Mouse (Mus musculus) midbrain, postnatal 0 days (tissue): ENCODE data around the gene Ncor2. TPM values are rescaled to one million over a fixed set of nuclear protein-coding genes. Genes with fewer than 3 reads are reported as not detected.
"Not testable (repeated sequence)": the region's sequence is repeated elsewhere in the genome, so short reads cannot be mapped to it uniquely, and the experiment has no call there.

Experiments used
- ATAC-seq: fragments of 200-750 bp; cut with Nextera tagmentation; 2 replicates; pipeline ENCODE4 v1.8.0; 2017; ENCODE audit warnings: moderate number of reproducible peaks, mild to moderate bottlenecking, moderate TSS enrichment, moderate library complexity; ENCODE audit not compliant: low FRiP score
- DNase-seq: peaks from one replicate; pipeline ENCODE4 v3.0.0-alpha.2; 2015; ENCODE audit warnings: low spot score
- H3K27ac ChIP-seq: fragments of 300-500 bp; sonication (generic); 2 replicates; pipeline ENCODE4 v1.5.1; 2014; ENCODE audit warnings: low read depth, mild to moderate bottlenecking, low read length, mixed read lengths
- H3K27me3 ChIP-seq: fragments of 300-500 bp; sonication (generic); 2 replicates; pipeline ENCODE4 v1.6.1; 2014; ENCODE audit warnings: low read length, control low read depth, mixed read lengths; ENCODE audit not compliant: insufficient read depth
- H3K36me3 ChIP-seq: fragments of 300-500 bp; sonication (generic); 2 replicates; pipeline ENCODE4 v1.6.1; 2014; ENCODE audit warnings: low read length, control low read depth, mixed read lengths; ENCODE audit not compliant: insufficient read depth
- H3K4me1 ChIP-seq: fragments of 300-500 bp; sonication (generic); 2 replicates; pipeline ENCODE4 v1.6.1; 2014; ENCODE audit warnings: mild to moderate bottlenecking, control low read depth, antibody characterized with exemption, low read length, mixed read lengths; ENCODE audit not compliant: insufficient read depth
- H3K4me2 ChIP-seq: fragments of 300-500 bp; sonication (generic); 2 replicates; pipeline ENCODE4 v1.6.1; 2014; ENCODE audit warnings: low read depth, mild to moderate bottlenecking, low read length, mixed read lengths; ENCODE audit not compliant: poor library complexity, severe bottlenecking
- H3K4me3 ChIP-seq: fragments of 300-500 bp; sonication (generic); 2 replicates; pipeline ENCODE4 v1.5.1; 2014; ENCODE audit warnings: low read depth, mild to moderate bottlenecking, low read length, moderate library complexity
- H3K9ac ChIP-seq: fragments of 300-500 bp; sonication (generic); replicated peaks from 2 replicates; pipeline ENCODE4 v1.6.1; 2014; ENCODE audit warnings: mild to moderate bottlenecking, low read length, moderate library complexity, mixed read lengths; ENCODE audit not compliant: poor library complexity, severe bottlenecking
- H3K9me3 ChIP-seq: fragments of 300-500 bp; sonication (generic); 2 replicates; pipeline ENCODE4 v1.6.1; 2016; ENCODE audit warnings: low read length, control low read depth
- CTCF ChIP-seq: IDR thresholded peaks from 2 replicates; pipeline ENCODE4 v1.5.1; 2016; ENCODE audit warnings: antibody characterized with exemption, mild to moderate bottlenecking
- WGBS: fragments of 180-500 bp; shearing (Covaris S2); extraction: QIAGEN DNeasy Blood & Tissue Kit; methylation state at CpG from one replicate; pipeline ENCODE4 v1.1.7; 2014; 5-methylcytosine and 5-hydroxymethylcytosine counted together
- polyA plus RNA-seq: library from polyadenylated mRNA; unstranded; fragments of >200 nt; fragmentation: Nextera tagmentation; extraction: Ambion mirVana; gene quantifications from 2 replicates; pipeline ENCODE4 v1.2.1, GENCODE M21; 2015
- total RNA-seq: library from RNA; depleted of rRNA; stranded (reverse); fragments of >200 nt; gene quantifications from 2 replicates; pipeline ENCODE4 v1.2.3, GENCODE M21; 2014

The Ncor2 gene
- total and polyA plus RNA-seq, 2 experiments from 2014 or later: 17.8 to 22.8 TPM

DNA sequence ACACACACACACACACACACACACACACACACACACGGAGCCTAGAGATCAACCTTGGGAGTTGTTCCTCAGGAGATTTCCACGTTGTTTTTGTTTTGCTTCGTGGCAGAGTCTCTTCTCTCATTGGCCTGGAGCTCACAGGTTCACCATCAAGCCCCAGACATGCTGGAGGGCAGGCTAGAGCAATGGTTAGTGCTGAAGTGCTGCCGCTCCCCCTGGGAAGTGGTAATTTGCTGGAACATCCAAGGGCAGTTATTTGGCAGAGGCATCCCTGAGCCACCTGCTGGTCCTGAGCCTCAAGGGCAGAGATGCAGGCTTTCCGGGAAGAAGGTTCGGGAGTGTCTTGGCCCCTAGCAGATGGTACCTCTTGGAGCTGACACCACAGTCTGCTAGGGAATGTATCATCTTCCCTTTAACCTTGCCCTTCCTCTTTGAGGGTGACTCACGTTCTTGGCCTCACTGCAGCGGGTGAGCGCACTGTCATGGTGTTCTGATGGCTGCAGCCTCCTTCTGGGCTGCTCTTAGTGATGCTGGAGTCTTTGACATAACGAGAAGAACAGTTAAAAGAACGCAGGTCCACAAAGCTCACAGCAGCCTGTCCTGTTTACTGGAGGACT is 25.3 kb upstream of the Ncor2 start:
- Histone ChIP-seq H3K4me1 (peaks cover 7% of the 10 kb centered on the region; the same call in 1 of the 2 replicates), H3K9ac (no peak overlapping the region), H3K27ac (no peak overlapping the region), H3K4me2 (no peak overlapping the region), H3K36me3 (no peaks in the 10 kb centered on the region), H3K9me3 (no peaks in the 10 kb centered on the region), H3K4me3 (no peak overlapping the region), H3K27me3 (no peaks in the 10 kb centered on the region)
- no peak for TF ChIP-seq CTCF
- no peak for ATAC-seq
- WGBS: 73% methylated on average over 11 of the region's 11 CpGs
- DNase-seq: no peak

DNA sequence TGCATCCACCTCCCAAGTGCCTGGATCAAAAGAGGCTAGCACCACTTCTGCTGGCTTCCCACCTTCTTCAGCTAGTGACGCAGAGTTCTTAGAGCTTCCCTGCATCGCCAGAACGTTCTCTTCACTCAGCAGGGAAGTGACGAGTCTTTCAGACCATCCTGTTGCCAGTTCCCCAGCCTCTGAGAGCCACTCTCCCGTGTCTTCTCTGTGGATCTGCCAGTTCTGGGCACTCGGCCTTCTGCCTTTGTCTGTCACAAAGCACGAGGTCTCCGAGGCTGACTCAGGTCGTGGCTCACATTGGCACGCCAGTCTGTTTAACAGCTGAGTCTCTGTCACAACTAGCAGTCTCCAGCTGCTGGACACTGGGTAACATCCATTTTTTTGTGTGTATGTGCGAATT is 24.7 kb upstream of the Ncor2 start:
- Histone ChIP-seq H3K4me2 (no peak overlapping the region), H3K4me1 (peaks cover 7% of the 10 kb centered on the region; the same call in 1 of the 2 replicates), H3K9me3 (no peaks in the 10 kb centered on the region), H3K27me3 (no peaks in the 10 kb centered on the region), H3K9ac (no peak overlapping the region), H3K27ac (peak overlapping the region; percentile 26), H3K4me3 (no peak overlapping the region), H3K36me3 (no peaks in the 10 kb centered on the region)
- WGBS: 36% methylated on average over 11 of the region's 11 CpGs
- ATAC-seq: peak; percentile 45; the same call in 1 of the 2 replicates
- TF ChIP-seq CTCF: no peak
- DNase-seq: peak; percentile 85

DNA sequence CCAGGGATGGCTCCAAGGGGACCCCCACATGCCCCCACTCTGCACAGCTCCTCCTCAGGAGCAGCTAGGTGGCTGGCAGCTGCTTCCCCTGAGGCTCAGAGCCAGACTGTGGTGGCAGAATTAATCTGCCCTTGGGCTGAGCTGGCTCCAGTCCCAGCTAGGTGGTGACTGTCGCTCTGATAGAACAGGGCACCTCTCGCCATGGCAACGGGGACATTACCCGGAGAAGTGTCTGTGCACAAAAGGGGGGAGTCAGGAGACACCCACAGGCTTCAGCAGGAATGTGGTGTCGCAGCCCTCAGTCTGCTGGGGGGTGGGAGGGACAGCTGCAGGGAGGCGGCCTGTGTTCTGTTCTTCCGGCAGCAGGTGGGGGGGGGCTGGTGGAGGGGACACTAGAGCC is 24.1 kb upstream of the Ncor2 start:
- H3K27ac ChIP-seq: peak overlapping the region; percentile 26
- no peak overlapping the region for H3K4me2 ChIP-seq
- no peak overlapping the region for H3K4me3 ChIP-seq
- DNase-seq (peak; percentile 92), ATAC-seq (peak; percentile 83)
- H3K9ac ChIP-seq: peak overlapping the region; percentile 30; the same call in 1 of the 2 replicates
- H3K4me1 ChIP-seq: peaks cover 7% of the 10 kb centered on the region; the same call in 1 of the 2 replicates
- H3K27me3 ChIP-seq: no peaks in the 10 kb centered on the region
- TF ChIP-seq CTCF: peak; percentile 52
- no peaks in the 10 kb centered on the region for H3K36me3 ChIP-seq
- WGBS: 8% methylated on average over 7 of the region's 7 CpGs
- no peaks in the 10 kb centered on the region for H3K9me3 ChIP-seq

DNA sequence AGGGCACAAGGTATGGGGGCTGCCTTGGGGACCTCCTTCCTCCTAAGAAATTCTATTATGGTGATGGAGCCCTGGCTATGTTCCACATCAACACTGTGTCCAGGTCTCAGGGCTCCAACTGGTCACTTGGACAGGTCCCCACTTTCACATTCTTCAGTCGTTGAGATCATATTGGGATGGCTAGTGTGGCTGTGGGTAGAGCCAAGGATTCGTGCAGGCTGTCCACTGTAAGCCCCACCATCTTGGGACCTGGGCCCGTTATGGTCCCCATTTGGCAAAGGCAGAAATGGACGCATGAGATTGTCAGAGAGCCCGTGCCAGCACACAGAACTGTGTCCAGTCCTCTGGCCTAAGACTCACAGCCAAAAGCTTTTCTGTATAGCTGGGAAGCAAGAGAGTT is 23.1 kb upstream of the Ncor2 start:
- Histone ChIP-seq H3K9me3 (no peaks in the 10 kb centered on the region), H3K4me1 (peaks cover 7% of the 10 kb centered on the region; the same call in 1 of the 2 replicates), H3K27ac (peak overlapping the region; percentile 26; the same call in 1 of the 2 replicates), H3K4me3 (no peak overlapping the region), H3K27me3 (no peaks in the 10 kb centered on the region), H3K36me3 (no peaks in the 10 kb centered on the region), H3K4me2 (no peak overlapping the region), H3K9ac (no peak overlapping the region)
- ATAC-seq (no peak), DNase-seq (no peak)
- WGBS: 71% methylated on average over 5 of the region's 5 CpGs
- TF ChIP-seq CTCF: no peak

DNA sequence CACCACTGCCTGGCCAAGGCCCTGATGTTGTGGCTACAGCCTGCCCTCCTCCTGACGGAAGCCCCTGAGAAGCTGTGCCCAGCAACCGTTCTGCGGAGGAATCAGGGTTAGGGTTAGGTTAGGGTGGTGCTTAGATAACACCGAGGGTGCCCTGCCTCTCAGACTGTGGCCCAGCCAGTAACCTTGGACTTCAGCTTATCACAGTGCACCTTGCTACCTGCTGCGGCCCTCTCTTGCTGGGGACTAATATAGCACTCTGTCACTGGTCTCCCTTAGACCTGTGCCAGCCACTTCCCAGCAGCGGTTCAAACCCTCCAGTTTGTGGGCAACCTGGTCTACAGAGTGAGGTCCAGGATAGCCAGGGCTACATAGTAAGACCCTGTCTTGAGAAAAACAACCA is 20.1 kb upstream of the Ncor2 start:
- Histone ChIP-seq H3K4me3 (no peak overlapping the region), H3K27ac (no peak overlapping the region), H3K9me3 (no peaks in the 10 kb centered on the region), H3K4me2 (no peak overlapping the region), H3K36me3 (no peaks in the 10 kb centered on the region), H3K9ac (no peak overlapping the region), H3K4me1 (peaks cover 7% of the 10 kb centered on the region; the same call in 1 of the 2 replicates), H3K27me3 (no peaks in the 10 kb centered on the region)
- no peak for DNase-seq
- 91% methylated on average over 6 of the region's 6 CpGs for WGBS
- TF ChIP-seq CTCF: no peak
- ATAC-seq: no peak

DNA sequence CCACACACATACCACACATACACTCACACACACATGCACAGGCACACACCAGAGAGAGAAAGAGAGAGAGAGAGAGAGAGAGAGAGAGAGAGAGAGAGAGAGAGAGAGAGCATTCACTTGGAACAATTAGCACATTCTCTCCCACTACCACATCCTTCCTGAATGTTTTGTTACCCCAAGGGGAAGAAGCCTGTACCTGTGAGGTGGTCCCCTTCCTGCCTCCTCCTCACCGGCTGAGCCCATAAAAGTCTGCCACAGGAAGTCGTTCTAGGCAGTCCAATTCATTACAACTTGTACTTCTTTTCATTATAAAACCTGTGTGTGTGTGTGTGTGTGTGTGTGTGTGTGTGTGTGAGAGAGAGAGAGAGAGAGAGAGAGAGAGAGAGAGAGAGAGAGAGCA is 18.3 kb upstream of the Ncor2 start:
- not testable (repeated sequence) for H3K27ac ChIP-seq, DNase-seq, ATAC-seq, H3K27me3 ChIP-seq, H3K4me2 ChIP-seq, H3K4me3 ChIP-seq, H3K4me1 ChIP-seq, H3K9ac ChIP-seq, H3K36me3 ChIP-seq, H3K9me3 ChIP-seq
- 76% methylated on average over 2 of the region's 2 CpGs for WGBS
